Mouse (Mus musculus): Measurements from ENCODE around the gene Rnf220.

GRCm38 (mm10) chr4:117254017-117254627 is 242.7 kb downstream of the Rnf220 start:
- TF ChIP-seq CTCF (conservative IDR thresholded peaks at IDR 0.05; ENCODE audit: low read length) (no peak), NANOG (IDR thresholded peaks at IDR 0.05; ENCODE audit: borderline replicate concordance, low read length) (no peak), POU5F1 (IDR thresholded peaks at IDR 0.05; ENCODE audit: borderline replicate concordance, low read length) (no peak)
